Mouse (Mus musculus): ENCODE measurements around the gene Itgb7. TPM values are rescaled to one million over a fixed set of nuclear protein-coding genes. Genes with fewer than 3 reads are reported as not detected.

The Itgb7 gene
- polyA plus RNA-seq, 1 experiment from 2014 or later = 1.3 TPM

DNA sequence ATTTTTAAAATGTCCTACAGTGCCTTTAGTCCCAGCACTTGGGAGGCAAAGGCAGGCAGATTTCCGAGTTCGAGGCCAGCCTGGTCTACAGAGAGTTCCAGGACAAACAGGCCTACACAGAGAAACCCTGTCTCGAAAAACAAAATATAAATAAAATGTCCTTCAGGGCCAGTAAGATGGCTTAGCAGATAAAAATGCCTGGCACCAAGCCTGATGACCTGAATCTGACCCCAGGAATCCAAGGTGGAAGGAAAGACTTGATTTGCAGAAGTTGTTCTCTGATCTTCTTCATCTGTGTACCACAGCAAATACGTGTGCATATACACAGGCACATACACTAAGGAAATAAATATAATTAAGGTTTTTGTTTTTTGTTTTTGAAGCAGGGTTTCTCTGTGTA is 36.4 kb downstream of the Itgb7 start:
- Histone ChIP-seq H3K4me1 (ENCODE audit: control insufficient read depth, insufficient read depth, low read length) (no peaks in the 10 kb centered on the region), H3K4me2 (ENCODE audit: low read depth) (no peak overlapping the region), H3K9me3 (ENCODE audit: control insufficient read depth, low read length) (no peaks in the 10 kb centered on the region), H3K9ac (ENCODE audit: low read length) (no peak overlapping the region), H3K4me3 (ENCODE audit: low read depth, low read length) (no peak overlapping the region), H3K27me3 (ENCODE audit: control insufficient read depth, insufficient read depth, low read length) (no peaks in the 10 kb centered on the region), H3K27ac (ENCODE audit: low read depth, low read length) (no peak overlapping the region), H3K36me3 (ENCODE audit: control insufficient read depth, insufficient read depth, low read length) (no peaks in the 10 kb centered on the region)
- no peak for DNase-seq (ENCODE audit: low spot score)
- no peak for ATAC-seq (ENCODE audit: insufficient read depth, low FRiP score, low TSS enrichment)
- WGBS = 89% methylated on average over 4 of the region's 4 CpGs

DNA sequence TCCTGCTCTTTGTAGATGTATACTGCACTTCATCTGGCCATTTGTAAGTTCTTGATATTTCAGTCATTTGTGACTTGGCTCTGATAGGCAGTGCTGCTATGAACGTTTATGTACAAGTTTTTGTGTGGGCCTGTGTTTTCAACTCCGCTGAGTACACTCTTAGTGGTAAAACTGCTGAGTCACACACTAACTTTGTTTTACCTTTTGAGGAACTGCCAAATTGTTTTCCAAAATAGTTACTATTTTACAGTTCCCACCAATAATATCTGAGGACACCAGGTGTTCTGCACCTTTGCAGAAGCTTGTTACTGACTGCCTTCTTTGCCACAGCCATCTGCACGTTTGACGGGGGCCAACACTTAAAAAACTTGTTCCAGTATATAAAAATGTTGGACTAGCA is 37.3 kb downstream of the Itgb7 start:
- H3K9ac ChIP-seq (ENCODE audit: low read length) = no peak overlapping the region

DNA sequence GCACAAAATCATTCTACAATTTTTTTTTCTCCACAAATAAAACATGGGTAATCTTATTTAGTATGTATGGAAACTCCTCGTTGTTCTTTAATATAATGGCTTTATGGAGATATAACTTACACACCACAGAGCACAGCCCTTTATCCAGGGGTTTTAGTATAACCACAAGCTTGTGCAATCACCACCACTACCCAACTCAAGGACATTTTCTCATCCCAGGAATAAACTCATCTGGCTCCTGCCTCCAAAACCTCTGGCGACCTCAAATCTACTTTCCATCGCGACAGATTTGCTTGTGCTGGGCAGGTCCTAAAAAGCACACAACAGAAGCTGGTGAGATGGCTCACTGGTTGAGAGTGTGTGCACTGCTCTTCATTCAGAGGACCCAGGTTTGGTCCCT is 38.1 kb downstream of the Itgb7 start:
- no peak overlapping the region for H3K9ac ChIP-seq (ENCODE audit: low read length)
- no peak for DNase-seq (ENCODE audit: low spot score)
- no peak for ATAC-seq (ENCODE audit: insufficient read depth, low FRiP score, low TSS enrichment)
- no peak overlapping the region for H3K27ac ChIP-seq (ENCODE audit: low read depth, low read length)
- H3K4me1 ChIP-seq (ENCODE audit: control insufficient read depth, insufficient read depth, low read length) = no peaks in the 10 kb centered on the region
- H3K27me3 ChIP-seq (ENCODE audit: control insufficient read depth, insufficient read depth, low read length) = no peaks in the 10 kb centered on the region
- no peak overlapping the region for H3K4me2 ChIP-seq (ENCODE audit: low read depth)
- H3K36me3 ChIP-seq (ENCODE audit: control insufficient read depth, insufficient read depth, low read length) = no peaks in the 10 kb centered on the region
- H3K4me3 ChIP-seq (ENCODE audit: low read depth, low read length) = no peak overlapping the region
- 93% methylated on average over 4 of the region's 4 CpGs for WGBS
- H3K9me3 ChIP-seq (ENCODE audit: control insufficient read depth, low read length) = no peaks in the 10 kb centered on the region

More for the DNA sequence above, 37.3 kb downstream of the Itgb7 start:
- no peak overlapping the region for H3K27ac ChIP-seq (ENCODE audit: low read depth, low read length)
- ATAC-seq (ENCODE audit: insufficient read depth, low FRiP score, low TSS enrichment) (no peak), DNase-seq (ENCODE audit: low spot score) (no peak)
- no peak overlapping the region for H3K4me2 ChIP-seq (ENCODE audit: low read depth)
- H3K4me1 ChIP-seq (ENCODE audit: control insufficient read depth, insufficient read depth, low read length) = no peaks in the 10 kb centered on the region
- H3K27me3 ChIP-seq (ENCODE audit: control insufficient read depth, insufficient read depth, low read length) = no peaks in the 10 kb centered on the region
- no peaks in the 10 kb centered on the region for H3K9me3 ChIP-seq (ENCODE audit: control insufficient read depth, low read length)
- no peaks in the 10 kb centered on the region for H3K36me3 ChIP-seq (ENCODE audit: control insufficient read depth, insufficient read depth, low read length)
- 92% methylated on average over 4 of the region's 4 CpGs for WGBS
- no peak overlapping the region for H3K4me3 ChIP-seq (ENCODE audit: low read depth, low read length)

DNA sequence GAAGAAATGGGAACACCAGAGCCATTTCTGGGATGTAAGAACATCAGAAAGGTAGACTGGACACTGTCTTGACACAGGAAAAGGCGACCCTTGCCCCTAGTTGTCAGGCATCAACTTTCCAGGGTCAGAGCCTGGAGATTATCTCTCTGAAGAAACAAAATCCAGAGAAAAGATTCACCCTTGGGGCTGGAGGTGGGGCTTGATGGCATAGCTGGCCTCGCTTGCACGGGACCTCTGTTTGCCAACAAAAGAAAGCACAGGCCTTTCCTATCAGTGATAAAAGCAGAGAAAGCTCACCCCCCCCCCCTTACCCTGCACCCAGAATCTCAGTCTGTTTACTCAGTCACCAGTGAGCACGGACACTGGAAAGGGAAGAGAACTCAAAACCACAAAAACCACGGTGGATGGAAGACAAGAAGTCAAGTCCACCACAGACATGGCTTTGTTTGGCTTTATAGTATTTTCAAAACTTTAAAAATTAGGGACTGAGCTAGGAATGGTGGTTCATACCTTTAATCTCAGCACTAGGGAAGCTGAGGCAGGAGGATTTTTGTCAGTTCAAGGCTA is 38.8 kb downstream of the Itgb7 start:
- no peaks in the 10 kb centered on the region for H3K4me1 ChIP-seq (ENCODE audit: control insufficient read depth, insufficient read depth, low read length)
- WGBS = 73% methylated on average over 5 of the region's 5 CpGs
- ATAC-seq (ENCODE audit: insufficient read depth, low FRiP score, low TSS enrichment) = no peak
- H3K9me3 ChIP-seq (ENCODE audit: control insufficient read depth, low read length) = no peaks in the 10 kb centered on the region
- H3K9ac ChIP-seq (ENCODE audit: low read length) = no peak overlapping the region
- no peak overlapping the region for H3K27ac ChIP-seq (ENCODE audit: low read depth, low read length)
- no peak for DNase-seq (ENCODE audit: low spot score)
- H3K4me3 ChIP-seq (ENCODE audit: low read depth, low read length) = no peak overlapping the region
- H3K27me3 ChIP-seq (ENCODE audit: control insufficient read depth, insufficient read depth, low read length) = no peaks in the 10 kb centered on the region
- no peaks in the 10 kb centered on the region for H3K36me3 ChIP-seq (ENCODE audit: control insufficient read depth, insufficient read depth, low read length)
- no peak overlapping the region for H3K4me2 ChIP-seq (ENCODE audit: low read depth)

DNA sequence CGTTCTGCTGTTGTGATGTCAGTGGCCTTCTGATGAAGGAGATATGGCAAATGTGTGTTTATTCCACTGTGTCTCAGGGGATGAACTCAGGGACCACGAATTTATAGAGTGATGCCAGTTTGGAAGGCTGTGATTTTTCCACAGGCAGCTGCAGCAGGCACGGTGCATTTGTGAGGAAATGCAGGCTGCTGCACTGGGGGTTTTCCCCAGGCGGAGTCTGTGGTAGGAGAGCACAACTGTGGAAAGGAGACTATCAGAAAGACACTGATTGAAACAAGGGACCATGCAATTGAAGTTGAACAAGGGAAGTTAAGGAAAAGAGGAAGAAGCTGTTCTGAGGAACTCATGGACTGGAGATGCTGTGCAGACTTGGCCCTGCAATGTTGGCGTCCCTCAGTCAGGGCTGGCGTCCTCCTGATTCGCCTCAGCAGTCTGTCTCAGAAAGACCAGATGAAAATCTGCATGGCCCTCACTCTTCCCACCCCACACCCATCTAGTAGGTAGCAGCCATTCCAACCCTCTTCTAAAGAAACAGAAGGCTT is 39.4 kb downstream of the Itgb7 start:
- H3K9me3 ChIP-seq (ENCODE audit: control insufficient read depth, low read length) = no peaks in the 10 kb centered on the region
- peaks cover 1% of the 10 kb centered on the region; the same call in 1 of the 2 replicates for H3K36me3 ChIP-seq (ENCODE audit: control insufficient read depth, insufficient read depth, low read length)
- H3K4me1 ChIP-seq (ENCODE audit: control insufficient read depth, insufficient read depth, low read length) = no peaks in the 10 kb centered on the region
- no peak overlapping the region for H3K9ac ChIP-seq (ENCODE audit: low read length)
- no peaks in the 10 kb centered on the region for H3K27me3 ChIP-seq (ENCODE audit: control insufficient read depth, insufficient read depth, low read length)
- ATAC-seq (ENCODE audit: insufficient read depth, low FRiP score, low TSS enrichment) = no peak
- H3K4me2 ChIP-seq (ENCODE audit: low read depth) = no peak overlapping the region
- no peak for DNase-seq (ENCODE audit: low spot score)
- no peak overlapping the region for H3K27ac ChIP-seq (ENCODE audit: low read depth, low read length)
- 83% methylated on average over 7 of the region's 7 CpGs for WGBS
- no peak overlapping the region for H3K4me3 ChIP-seq (ENCODE audit: low read depth, low read length)

DNA sequence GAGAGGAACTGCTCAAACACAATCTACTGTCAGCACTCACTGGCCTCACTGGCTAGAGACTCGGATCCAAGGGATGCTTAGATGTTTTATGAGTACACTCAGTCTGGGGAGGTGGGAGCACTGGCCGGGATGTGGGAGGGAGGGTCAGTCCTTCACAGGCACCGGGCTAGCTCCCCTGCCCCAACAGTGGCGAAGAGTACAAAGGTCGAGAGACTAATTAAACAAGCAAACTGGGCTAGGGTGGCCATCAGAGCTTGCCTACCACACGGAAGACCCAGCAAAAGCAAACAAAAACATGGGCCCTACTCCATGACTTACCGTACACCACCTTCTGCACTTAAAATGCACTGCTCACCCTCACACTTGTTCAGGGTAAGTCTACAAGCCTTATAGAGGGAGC is 40.0 kb downstream of the Itgb7 start:
- Histone ChIP-seq H3K27me3 (ENCODE audit: control insufficient read depth, insufficient read depth, low read length) (no peaks in the 10 kb centered on the region), H3K4me1 (ENCODE audit: control insufficient read depth, insufficient read depth, low read length) (no peaks in the 10 kb centered on the region), H3K27ac (ENCODE audit: low read depth, low read length) (no peak overlapping the region), H3K4me3 (ENCODE audit: low read depth, low read length) (no peak overlapping the region), H3K9ac (ENCODE audit: low read length) (no peak overlapping the region), H3K36me3 (ENCODE audit: control insufficient read depth, insufficient read depth, low read length) (peaks cover 2% of the 10 kb centered on the region; the same call in 1 of the 2 replicates), H3K9me3 (ENCODE audit: control insufficient read depth, low read length) (no peaks in the 10 kb centered on the region), H3K4me2 (ENCODE audit: low read depth) (no peak overlapping the region)
- ATAC-seq (ENCODE audit: insufficient read depth, low FRiP score, low TSS enrichment) = no peak
- no peak for DNase-seq (ENCODE audit: low spot score)
- WGBS = 70% methylated on average over 7 of the region's 7 CpGs

DNA sequence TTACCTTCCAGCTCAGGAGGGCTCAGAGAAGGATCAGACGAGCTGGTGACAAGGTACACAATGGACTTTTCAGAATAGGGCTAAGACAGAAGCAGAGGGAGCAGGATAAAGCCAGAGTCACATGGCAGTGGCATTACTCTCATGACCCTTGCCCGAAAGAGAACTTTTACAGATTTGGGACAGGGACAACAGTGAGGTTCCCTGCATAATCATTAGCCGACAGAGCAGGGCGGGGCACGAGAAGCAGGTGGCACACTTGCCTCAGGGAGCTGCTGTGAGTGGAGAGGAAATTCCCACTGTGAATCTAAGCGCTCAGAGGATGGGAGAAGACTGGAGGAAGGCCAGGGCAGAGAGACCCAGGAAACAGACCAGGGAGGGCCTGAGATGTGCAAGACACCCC is 42.9 kb downstream of the Itgb7 start:
- Histone ChIP-seq H3K4me2 (ENCODE audit: low read depth) (no peak overlapping the region), H3K27me3 (ENCODE audit: control insufficient read depth, insufficient read depth, low read length) (no peaks in the 10 kb centered on the region), H3K9ac (ENCODE audit: low read length) (no peak overlapping the region), H3K27ac (ENCODE audit: low read depth, low read length) (no peak overlapping the region), H3K36me3 (ENCODE audit: control insufficient read depth, insufficient read depth, low read length) (peaks cover 2% of the 10 kb centered on the region; the same call in 1 of the 2 replicates), H3K4me3 (ENCODE audit: low read depth, low read length) (no peak overlapping the region), H3K4me1 (ENCODE audit: control insufficient read depth, insufficient read depth, low read length) (no peaks in the 10 kb centered on the region), H3K9me3 (ENCODE audit: control insufficient read depth, low read length) (no peaks in the 10 kb centered on the region)
- ATAC-seq (ENCODE audit: insufficient read depth, low FRiP score, low TSS enrichment) = no peak
- DNase-seq (ENCODE audit: low spot score) = no peak
- WGBS = 71% methylated on average over 6 of the region's 6 CpGs

DNA sequence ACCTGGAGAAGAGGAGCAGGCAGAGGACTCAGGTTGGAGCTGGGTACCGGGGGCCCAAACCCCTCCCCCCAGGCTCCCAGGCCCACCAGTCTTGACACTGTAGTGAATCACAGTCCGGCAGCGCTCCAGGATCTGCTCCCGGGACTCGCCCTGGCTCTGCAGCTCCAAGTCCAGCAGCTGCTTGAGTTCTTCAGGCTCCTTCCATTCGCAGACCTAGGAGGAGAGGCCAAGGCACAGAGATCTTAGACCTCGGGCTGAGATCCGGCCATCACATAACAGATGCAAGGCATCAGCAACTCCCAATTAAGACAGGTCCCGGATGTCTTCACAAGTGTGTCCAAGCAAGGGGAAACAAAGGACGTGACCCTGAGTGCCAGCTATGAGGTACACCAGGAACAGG is 43.6 kb downstream of the Itgb7 start:
- Histone ChIP-seq H3K4me1 (ENCODE audit: control insufficient read depth, insufficient read depth, low read length) (no peaks in the 10 kb centered on the region), H3K4me3 (ENCODE audit: low read depth, low read length) (no peak overlapping the region), H3K36me3 (ENCODE audit: control insufficient read depth, insufficient read depth, low read length) (peaks cover 2% of the 10 kb centered on the region; the same call in 1 of the 2 replicates), H3K27ac (ENCODE audit: low read depth, low read length) (no peak overlapping the region), H3K4me2 (ENCODE audit: low read depth) (no peak overlapping the region), H3K9me3 (ENCODE audit: control insufficient read depth, low read length) (no peaks in the 10 kb centered on the region), H3K9ac (ENCODE audit: low read length) (no peak overlapping the region; the same call in 1 of the 2 replicates), H3K27me3 (ENCODE audit: control insufficient read depth, insufficient read depth, low read length) (no peaks in the 10 kb centered on the region)
- DNase-seq (ENCODE audit: low spot score) (no peak), ATAC-seq (ENCODE audit: insufficient read depth, low FRiP score, low TSS enrichment) (no peak)
- WGBS = 95% methylated on average over 10 of the region's 10 CpGs

DNA sequence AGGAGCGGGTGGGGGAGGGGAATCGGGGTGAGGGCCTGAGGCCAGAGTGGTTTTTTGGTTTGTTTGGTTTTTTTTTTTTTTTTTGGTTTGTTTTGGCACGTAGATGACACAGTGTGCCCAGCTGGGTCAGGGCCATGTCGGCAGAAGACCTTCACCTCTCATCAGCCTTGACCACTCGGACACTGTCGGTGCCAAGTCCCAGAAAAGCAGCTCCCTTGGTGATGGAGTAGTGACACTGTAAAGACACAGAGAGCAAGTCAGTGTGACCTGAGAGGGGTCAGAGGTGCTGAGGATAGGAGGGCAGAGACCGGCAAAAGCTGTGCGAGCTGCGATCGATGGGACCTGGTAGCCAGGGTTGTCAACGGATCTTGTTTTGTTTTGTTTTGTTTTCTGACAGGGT is 45.5 kb downstream of the Itgb7 start:
- H3K36me3 ChIP-seq (ENCODE audit: control insufficient read depth, insufficient read depth, low read length) = peaks cover 2% of the 10 kb centered on the region; the same call in 1 of the 2 replicates
- DNase-seq (ENCODE audit: low spot score) (no peak), ATAC-seq (ENCODE audit: insufficient read depth, low FRiP score, low TSS enrichment) (no peak)
- H3K9me3 ChIP-seq (ENCODE audit: control insufficient read depth, low read length) = no peaks in the 10 kb centered on the region
- WGBS = 81% methylated on average over 11 of the region's 11 CpGs
- H3K4me2 ChIP-seq (ENCODE audit: low read depth) = no peak overlapping the region
- H3K4me3 ChIP-seq (ENCODE audit: low read depth, low read length) = no peak overlapping the region
- H3K27ac ChIP-seq (ENCODE audit: low read depth, low read length) = no peak overlapping the region
- H3K27me3 ChIP-seq (ENCODE audit: control insufficient read depth, insufficient read depth, low read length) = no peaks in the 10 kb centered on the region
- H3K4me1 ChIP-seq (ENCODE audit: control insufficient read depth, insufficient read depth, low read length) = no peaks in the 10 kb centered on the region
- H3K9ac ChIP-seq (ENCODE audit: low read length) = no peak overlapping the region

All from neural tube, embryonic 11.5 days (tissue).